Mouse (Mus musculus) left cerebral cortex, adult 8-10 months (tissue): ENCODE results near the gene Rtp3. TPM values are rescaled to one million over a fixed set of nuclear protein-coding genes. Genes with fewer than 3 reads are reported as not detected.

ENCODE experiments used
- DNase-seq, 2 experiments: peaks; one replicate each; pipeline ENCODE4 v3.0.0; 2022; ENCODE audit warnings: low spot score in 2 of 2
- total RNA-seq, 4 experiments: library from RNA; stranded (reverse); gene quantifications; 2 replicates each; pipeline ENCODE4 v1.2.4; 2022

Rtp3 gene
- total RNA-seq, 4 experiments from 2014 or later: 0.26 to 0.48 (median 0.39) TPM; not detected in 1

DNA sequence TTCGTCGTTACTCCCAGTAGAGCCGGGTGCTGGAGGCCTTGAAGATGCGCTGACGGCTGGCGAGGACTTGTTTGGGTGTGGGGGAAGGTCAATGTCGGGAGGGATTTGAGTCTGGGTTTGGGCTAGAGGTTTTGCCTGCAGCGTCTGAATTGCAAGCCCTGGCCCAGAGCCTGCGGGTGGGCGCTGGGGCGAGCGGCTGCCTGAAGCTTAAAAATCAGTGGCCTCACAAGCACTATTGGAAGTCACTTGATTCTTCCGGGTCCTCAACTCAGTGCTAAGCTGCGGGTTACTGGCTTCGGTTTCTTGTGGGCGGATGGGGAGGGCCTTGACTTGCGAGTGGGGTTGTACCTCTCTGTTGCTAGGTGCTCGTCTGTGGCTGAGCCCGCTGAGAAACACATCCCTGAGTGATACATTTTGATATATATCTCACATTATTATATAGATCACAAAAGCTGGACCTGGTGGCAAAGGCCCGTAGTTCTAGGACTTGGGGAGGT is 43.8 kb downstream of the Rtp3 start:
- DNase-seq: no peak

DNA sequence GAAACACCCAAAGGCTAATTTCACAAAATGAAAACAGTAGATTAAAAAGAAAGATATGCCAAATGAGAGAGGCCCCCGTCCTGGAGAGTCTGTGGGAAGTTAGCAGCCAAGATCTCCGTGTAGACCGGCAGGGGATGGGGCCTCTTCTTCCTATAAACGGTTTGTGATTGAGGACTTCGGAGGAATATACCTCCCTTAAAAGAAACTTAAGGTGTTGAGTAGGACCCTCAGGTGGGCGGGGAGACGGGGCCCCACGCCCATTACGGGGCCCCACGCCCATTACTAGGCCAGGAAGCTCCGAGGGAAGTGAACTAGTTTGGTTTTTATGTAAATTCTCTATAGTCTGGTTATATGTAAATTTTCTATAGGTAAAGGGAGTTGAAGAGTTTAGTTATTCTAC is 44.5 kb downstream of the Rtp3 start, which contains the start of gene Tdgf1:
Gene Tdgf1, minus strand, starts transcription at position 233 of the 400 bp plus-strand sequence.
- no peak for DNase-seq

DNA sequence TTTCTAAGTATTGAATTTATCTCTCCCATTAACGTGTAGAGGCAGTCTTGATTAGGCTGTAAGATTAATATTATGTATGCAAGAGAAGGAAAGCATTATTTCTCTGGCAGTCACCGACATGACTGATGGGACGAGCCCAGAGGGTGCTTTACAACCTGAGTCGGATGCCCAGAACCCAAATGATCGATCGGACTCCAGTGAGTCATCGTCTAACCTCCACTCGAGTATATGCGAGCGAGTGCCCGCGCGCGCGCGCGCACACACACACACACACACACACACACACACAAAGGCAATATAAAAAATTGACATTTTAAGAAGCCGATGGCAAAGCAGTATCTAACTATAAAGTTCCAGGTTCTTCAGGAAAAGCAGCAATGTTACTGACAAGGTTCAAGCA is 45.0 kb downstream of the Rtp3 start:
- DNase-seq: no peak

DNA sequence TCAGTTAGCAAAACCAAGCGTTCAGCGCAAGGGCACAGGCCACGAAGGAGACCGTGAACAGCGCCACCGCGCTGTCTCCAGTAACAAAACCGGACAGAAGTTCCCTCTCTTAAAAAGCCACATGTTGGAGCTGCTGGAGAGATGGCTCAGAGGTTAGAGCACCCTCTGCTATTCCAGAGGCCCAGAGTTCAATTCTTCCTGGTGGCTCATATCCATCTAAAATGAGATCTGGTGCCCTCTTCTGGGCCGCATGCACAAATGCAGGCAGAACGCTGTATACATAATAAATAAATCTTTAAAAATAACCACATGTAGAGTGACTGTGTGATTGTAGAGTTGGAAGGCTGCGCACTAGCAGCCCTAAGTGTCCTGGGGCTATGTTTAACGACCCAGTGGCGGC is 46.1 kb downstream of the Rtp3 start:
- no peak for DNase-seq

DNA sequence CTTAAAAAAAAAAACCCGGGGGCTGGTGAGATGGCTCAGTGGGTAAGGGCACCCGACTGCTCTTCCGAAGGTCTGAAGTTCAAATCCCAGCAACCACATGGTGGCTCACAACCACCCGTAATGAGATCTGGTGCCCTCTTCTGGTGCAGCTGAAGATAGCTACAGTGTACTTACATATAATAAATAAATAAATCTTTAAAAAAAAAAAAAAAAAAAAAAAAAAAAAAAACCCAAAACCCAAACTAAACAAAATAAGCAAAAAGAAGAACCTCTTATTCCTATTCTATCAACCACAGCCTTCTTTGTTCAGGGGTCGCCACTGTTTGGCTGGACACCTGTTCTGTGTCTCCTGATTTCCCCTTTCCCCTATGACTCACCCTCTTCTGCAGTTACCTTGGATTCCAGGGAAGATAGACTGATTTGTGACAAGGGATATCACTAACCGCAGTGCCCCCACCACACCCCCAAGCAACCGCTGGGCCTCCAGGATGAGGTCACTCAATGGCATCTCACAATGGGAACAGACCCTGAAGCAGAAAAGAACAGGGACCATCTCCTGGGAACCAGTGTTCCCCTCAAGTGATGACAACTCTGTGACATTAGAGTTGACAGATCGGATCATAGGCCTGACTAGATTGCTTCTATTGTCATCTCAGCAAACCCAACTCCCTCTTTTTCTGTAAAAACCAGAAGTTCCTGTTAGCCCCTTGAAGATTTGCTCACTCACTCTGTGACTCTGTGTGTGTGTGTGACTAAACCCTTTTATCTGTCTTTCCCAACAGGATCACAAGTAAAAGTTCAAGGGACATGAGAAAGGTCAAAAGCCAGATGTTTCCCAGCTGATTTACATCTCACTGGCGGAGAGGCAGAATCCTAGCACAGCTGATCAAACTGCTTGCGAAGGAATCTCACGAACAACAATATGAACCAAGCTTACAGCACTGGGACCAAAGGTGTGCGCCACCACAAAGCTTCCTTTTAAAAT is 52.6 kb downstream of the Rtp3 start:
- no peak for DNase-seq

DNA sequence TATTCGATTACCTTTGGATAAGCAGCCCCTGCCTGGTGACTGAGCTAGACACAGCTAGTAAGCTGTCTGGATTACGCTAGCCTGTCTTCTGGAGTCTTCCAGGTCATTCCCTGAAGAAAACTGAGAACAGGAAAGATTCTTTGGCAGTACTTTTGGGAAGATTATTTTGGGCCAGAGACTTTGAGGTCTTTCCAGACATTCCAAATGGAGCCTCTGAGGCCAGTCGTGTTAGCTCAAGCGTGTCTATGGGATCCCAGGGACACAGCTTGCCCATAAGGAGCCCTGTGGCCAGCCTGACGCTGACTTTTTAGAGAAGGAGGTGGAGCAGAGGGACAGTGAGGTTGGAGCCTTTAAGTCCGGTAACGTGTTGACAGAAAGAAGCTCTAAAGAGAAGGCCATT is 54.4 kb downstream of the Rtp3 start:
- DNase-seq: no peak

Other genes with a start within 250 kb of the Rtp3 start
- 1 to 10 TPM in 3 of 4 experiments, not detected in 1; 2.4 to 3.2 (median 2.6) TPM for gene Myl3, start 248.7 kb downstream of the Rtp3 start, total RNA-seq
- gene Pth1r, start 243.4 kb downstream of the Rtp3 start, total RNA-seq: 1 to 10 TPM; 8.4 to 8.7 (median 8.6) TPM
- gene Prss42, start 192.4 kb downstream of the Rtp3 start, total RNA-seq: not detected
- not detected for gene Prss44, start 176.6 kb downstream of the Rtp3 start, total RNA-seq
- under 1 TPM; 0.14 to 0.35 (median 0.25) TPM for gene Prss43, start 163.9 kb downstream of the Rtp3 start, total RNA-seq
- under 1 TPM in 3 of 4 experiments, not detected in 1; 0.30 to 0.91 (median 0.91) TPM for gene Prss45, start 156.0 kb downstream of the Rtp3 start, total RNA-seq
- not detected for gene Prss46, start 146.1 kb downstream of the Rtp3 start, total RNA-seq
- 1 to 10 TPM in 3 of 4 experiments, under 1 TPM in 1; 0.95 to 2.3 (median 1.9) TPM for gene Prss50, start 132.6 kb downstream of the Rtp3 start, total RNA-seq
- gene Als2cl, start 110.7 kb downstream of the Rtp3 start, total RNA-seq: 10 to 100 TPM in 2 of 4 experiments, 1 to 10 TPM in 2; 8.4 to 13.0 (median 10.4) TPM
- gene Tmie, start 110.5 kb downstream of the Rtp3 start, total RNA-seq: 1 to 10 TPM; 3.1 to 6.1 (median 4.1) TPM
- not detected for gene Fam240a, start 73.7 kb downstream of the Rtp3 start, total RNA-seq
- gene Tdgf1, start 44.4 kb downstream of the Rtp3 start, total RNA-seq: under 1 TPM in 2 of 4 experiments, not detected in 2; 0.77 to 0.84 TPM
- gene Lrrc2, start 39.0 kb downstream of the Rtp3 start, total RNA-seq: 1 to 10 TPM in 3 of 4 experiments, under 1 TPM in 1; 0.70 to 2.1 (median 1.5) TPM
- gene Ltf, start 28.7 kb upstream of the Rtp3 start, total RNA-seq: not detected
- gene Ccrl2, start 66.9 kb upstream of the Rtp3 start, total RNA-seq: 1 to 10 TPM in 1 of 4 experiments, under 1 TPM in 3; 0.51 to 1.5 (median 0.84) TPM
- 10 to 100 TPM; 41.1 to 45.3 (median 44.9) TPM for gene Lrrfip2, start 127.0 kb upstream of the Rtp3 start, total RNA-seq